Mouse (Mus musculus): Measurements from ENCODE around the gene Txn1. TPM values are rescaled to one million over a fixed set of nuclear protein-coding genes. Genes with fewer than 3 reads are reported as not detected.

Txn1 gene
- polyA plus RNA-seq, 1 experiment: not detected

DNA sequence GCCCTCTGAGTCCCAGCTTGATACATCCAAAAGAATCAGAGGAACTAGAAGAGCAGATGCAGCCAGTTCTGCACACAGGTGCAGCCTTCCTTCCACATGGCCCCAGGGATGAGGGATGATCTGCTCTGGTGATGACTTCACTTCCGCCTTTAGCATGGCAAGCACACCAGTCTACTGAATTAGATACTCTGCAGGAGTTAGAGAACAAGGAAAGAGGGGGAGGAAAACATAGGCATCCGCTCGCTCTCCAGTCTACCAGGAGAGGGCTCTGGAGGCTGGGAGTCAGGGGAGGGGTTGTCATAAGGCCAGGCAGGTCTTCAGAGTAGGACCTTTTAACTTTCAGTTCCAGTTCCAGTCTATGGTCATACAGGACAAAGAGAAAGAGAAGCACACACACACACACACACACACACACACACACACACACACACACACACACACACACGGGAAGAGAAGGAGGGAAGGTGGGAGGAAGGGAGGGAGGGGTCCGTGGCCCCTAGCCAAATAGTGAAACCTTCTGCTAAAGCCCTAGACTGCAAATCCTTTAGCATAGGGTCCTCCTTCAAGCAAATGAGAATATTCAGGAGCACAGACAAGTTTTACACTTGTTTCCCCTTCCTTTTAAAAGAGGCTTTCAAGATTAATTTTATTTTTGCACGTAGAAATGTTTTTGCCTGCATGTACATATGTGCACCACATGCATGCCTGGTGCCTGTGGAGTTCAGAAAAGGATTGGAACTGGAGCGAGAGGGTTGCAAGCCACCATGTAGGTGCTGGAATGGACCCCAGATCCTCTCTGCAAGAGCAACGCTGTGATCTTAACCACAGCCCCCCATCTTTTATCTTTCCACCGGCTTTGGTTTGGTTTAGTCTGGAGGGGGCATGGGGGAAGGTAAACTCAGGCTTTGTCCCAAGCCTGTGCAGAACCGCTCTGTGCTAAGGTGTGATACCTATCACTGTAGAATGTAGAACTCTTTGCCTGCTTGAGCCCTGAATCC is 41.7 kb downstream of the Txn1 start:
- no peak overlapping the region for H3K27ac ChIP-seq (ENCODE audit: insufficient read depth, low read depth, low read length)
- peaks cover 8% of the 10 kb centered on the region for H3K4me1 ChIP-seq (ENCODE audit: control insufficient read depth, insufficient read depth, low read length)
- H3K4me3 ChIP-seq (ENCODE audit: insufficient read depth, low read depth, low read length): no peak overlapping the region
- WGBS: 67% methylated on average over 10 of the region's 10 CpGs
- TF ChIP-seq POLR2A (IDR thresholded peaks at IDR 0.05; ENCODE audit: insufficient read depth, low read depth, low read length) (no peak), CTCF (IDR thresholded peaks at IDR 0.05; ENCODE audit: insufficient read depth, low read depth, low read length) (no peak)

DNA sequence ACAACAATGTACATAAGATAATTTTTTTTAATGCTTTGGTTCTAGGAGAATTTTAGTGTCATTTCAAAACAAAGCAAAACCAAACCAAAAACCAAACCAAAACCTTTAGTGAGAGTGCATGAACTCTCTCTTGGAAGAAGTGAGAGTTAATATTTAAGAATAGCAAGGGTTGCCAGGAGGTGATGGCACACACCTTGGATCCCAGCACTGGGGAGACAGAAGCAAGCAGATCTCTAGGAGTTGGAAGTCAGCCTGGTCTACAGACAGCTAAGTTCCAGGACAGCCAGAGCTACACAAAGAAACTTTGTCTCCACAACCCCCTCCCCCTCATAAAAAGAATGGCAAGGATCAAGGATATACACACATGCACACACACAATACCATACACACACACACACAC is 43.2 kb downstream of the Txn1 start:
- H3K4me1 ChIP-seq (ENCODE audit: control insufficient read depth, insufficient read depth, low read length): peaks cover 8% of the 10 kb centered on the region
- TF ChIP-seq CTCF (IDR thresholded peaks at IDR 0.05; ENCODE audit: insufficient read depth, low read depth, low read length) (no peak), POLR2A (IDR thresholded peaks at IDR 0.05; ENCODE audit: insufficient read depth, low read depth, low read length) (no peak)
- H3K27ac ChIP-seq (ENCODE audit: insufficient read depth, low read depth, low read length): no peak overlapping the region
- no peak overlapping the region for H3K4me3 ChIP-seq (ENCODE audit: insufficient read depth, low read depth, low read length)

DNA sequence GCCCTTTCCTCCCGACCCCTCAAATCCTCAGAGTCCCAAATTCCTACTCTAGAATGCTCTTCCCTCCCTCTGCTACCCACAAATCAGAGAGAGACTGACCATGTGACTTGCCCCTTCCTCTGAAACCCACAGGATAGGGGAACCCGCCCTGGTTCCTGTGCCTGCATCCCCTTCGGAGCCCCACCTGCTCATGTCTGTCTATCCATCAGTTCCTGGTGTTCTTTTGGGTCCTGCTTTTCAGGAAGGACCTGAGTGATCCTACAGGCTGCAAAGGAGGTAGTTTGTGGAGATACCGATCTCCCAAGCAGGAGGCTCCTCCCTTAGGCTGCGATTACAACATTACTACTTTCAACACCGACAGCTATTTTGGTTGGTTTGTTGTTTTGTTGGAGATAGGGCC is 47.4 kb downstream of the Txn1 start:
- TF ChIP-seq CTCF (IDR thresholded peaks at IDR 0.05; ENCODE audit: insufficient read depth, low read depth, low read length) (no peak), POLR2A (IDR thresholded peaks at IDR 0.05; ENCODE audit: insufficient read depth, low read depth, low read length) (no peak)
- 84% methylated on average over 6 of the region's 6 CpGs for WGBS
- no peak overlapping the region for H3K27ac ChIP-seq (ENCODE audit: insufficient read depth, low read depth, low read length)
- H3K4me3 ChIP-seq (ENCODE audit: insufficient read depth, low read depth, low read length): no peak overlapping the region
- H3K4me1 ChIP-seq (ENCODE audit: control insufficient read depth, insufficient read depth, low read length): 0 out of 2 replicates have a peak, but pooled peaks cover 3% of the 10 kb centered on the region

DNA sequence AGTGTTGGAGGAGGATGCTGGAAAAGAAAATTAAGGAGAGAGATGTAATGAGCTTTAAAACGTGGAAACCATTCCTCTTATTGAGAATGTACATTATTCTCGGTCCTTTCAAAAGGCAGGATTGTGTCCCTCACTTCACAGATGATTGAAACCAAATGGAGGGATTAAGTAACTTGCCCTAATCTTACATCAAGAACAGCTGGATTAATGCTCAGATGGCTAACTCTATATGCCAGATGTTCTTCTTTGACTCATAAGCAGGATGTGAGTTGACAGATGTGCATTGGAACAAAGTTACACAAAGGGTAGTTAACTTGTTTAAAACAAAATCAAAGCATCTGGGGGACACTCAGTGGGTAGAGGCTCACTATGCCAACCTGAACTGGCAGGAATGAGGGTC is 49.5 kb downstream of the Txn1 start:
- no peak overlapping the region for H3K4me3 ChIP-seq (ENCODE audit: insufficient read depth, low read depth, low read length)
- TF ChIP-seq POLR2A (IDR thresholded peaks at IDR 0.05; ENCODE audit: insufficient read depth, low read depth, low read length): no peak
- no peak for TF ChIP-seq CTCF (IDR thresholded peaks at IDR 0.05; ENCODE audit: insufficient read depth, low read depth, low read length)
- H3K4me1 ChIP-seq (ENCODE audit: control insufficient read depth, insufficient read depth, low read length): 0 out of 2 replicates have a peak, but pooled peaks cover 3% of the 10 kb centered on the region
- H3K27ac ChIP-seq (ENCODE audit: insufficient read depth, low read depth, low read length): no peak overlapping the region
- 41% methylated on average over 2 of the region's 2 CpGs for WGBS

DNA sequence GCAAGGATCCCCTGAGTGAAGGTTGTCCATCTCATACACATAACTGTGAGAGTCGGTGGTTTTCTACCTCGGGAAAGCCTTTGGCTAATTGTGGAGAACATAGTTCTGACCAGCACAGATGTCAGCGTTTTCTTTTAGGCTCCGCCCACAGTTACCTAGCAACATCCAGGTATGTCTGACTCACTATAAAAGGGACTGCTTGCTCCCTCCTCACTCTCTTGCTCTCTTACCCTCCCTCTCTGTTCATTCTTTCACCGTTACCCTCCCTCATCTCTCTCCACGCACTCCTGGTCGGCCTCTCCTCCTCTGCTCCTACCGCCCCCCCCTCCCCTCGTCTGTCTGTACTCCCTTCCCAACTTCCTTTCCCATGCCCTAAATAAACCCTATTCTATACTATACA is 51.6 kb downstream of the Txn1 start:
- H3K27ac ChIP-seq (ENCODE audit: insufficient read depth, low read depth, low read length): no peak overlapping the region
- H3K4me3 ChIP-seq (ENCODE audit: insufficient read depth, low read depth, low read length): no peak overlapping the region
- WGBS: 34% methylated on average over 9 of the region's 9 CpGs
- 0 out of 2 replicates have a peak, but pooled peaks cover 3% of the 10 kb centered on the region for H3K4me1 ChIP-seq (ENCODE audit: control insufficient read depth, insufficient read depth, low read length)
- TF ChIP-seq POLR2A (IDR thresholded peaks at IDR 0.05; ENCODE audit: insufficient read depth, low read depth, low read length) (no peak), CTCF (IDR thresholded peaks at IDR 0.05; ENCODE audit: insufficient read depth, low read depth, low read length) (no peak)

DNA sequence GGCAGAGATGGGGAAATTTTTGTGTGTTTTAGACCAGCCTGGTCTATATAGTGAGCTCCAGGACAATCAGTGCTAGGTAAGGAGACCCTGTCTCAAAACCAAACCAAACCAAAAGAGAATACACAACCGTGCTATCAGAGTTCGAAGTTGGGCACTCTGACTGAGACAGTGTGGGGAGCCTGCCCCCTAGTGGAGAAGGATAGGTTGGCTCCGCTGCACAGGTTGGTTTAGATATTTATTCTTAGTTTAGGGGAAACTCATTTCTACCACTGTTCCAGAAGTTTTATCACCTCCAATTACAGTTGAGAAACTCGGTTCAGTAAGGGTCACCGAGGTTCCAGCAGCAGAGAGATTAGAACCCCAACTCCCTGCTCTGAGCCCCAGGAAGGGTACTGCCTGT is 52.0 kb downstream of the Txn1 start:
- H3K27ac ChIP-seq (ENCODE audit: insufficient read depth, low read depth, low read length): no peak overlapping the region
- H3K4me3 ChIP-seq (ENCODE audit: insufficient read depth, low read depth, low read length): no peak overlapping the region
- WGBS: 4% methylated on average over 5 of the region's 5 CpGs

DNA sequence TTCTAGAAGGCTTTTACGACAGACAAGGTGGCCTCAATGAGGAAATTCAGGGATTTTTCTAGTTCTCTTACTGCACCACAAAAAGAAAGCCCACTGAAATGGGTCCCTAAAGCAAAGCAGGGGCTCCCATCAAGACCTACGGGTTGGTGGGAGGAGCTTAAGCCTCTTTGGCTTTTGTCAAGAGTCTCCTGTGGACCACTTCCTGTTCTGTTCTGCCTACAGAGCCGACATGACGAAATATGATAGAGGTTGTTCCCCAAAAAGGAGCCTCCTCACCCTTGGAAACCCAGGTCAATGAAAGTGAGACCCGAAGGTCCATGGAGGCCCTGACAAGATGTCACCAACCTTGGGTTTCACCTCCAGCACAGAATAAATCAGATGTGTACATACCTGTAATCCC is 53.6 kb downstream of the Txn1 start:
- WGBS: 86% methylated on average over 5 of the region's 5 CpGs
- 0 out of 2 replicates have a peak, but pooled peaks cover 3% of the 10 kb centered on the region for H3K4me1 ChIP-seq (ENCODE audit: control insufficient read depth, insufficient read depth, low read length)
- TF ChIP-seq POLR2A (IDR thresholded peaks at IDR 0.05; ENCODE audit: insufficient read depth, low read depth, low read length): no peak
- TF ChIP-seq CTCF (IDR thresholded peaks at IDR 0.05; ENCODE audit: insufficient read depth, low read depth, low read length): no peak
- H3K27ac ChIP-seq (ENCODE audit: insufficient read depth, low read depth, low read length): no peak overlapping the region
- H3K4me3 ChIP-seq (ENCODE audit: insufficient read depth, low read depth, low read length): no peak overlapping the region

More for the DNA sequence above, 52.0 kb downstream of the Txn1 start:
- H3K4me1 ChIP-seq (ENCODE audit: control insufficient read depth, insufficient read depth, low read length): 0 out of 2 replicates have a peak, but pooled peaks cover 3% of the 10 kb centered on the region
- TF ChIP-seq POLR2A (IDR thresholded peaks at IDR 0.05; ENCODE audit: insufficient read depth, low read depth, low read length): no peak
- TF ChIP-seq CTCF (IDR thresholded peaks at IDR 0.05; ENCODE audit: insufficient read depth, low read depth, low read length): 0 out of 2 replicates have a peak, but pooled peaks have one; percentile 16

DNA sequence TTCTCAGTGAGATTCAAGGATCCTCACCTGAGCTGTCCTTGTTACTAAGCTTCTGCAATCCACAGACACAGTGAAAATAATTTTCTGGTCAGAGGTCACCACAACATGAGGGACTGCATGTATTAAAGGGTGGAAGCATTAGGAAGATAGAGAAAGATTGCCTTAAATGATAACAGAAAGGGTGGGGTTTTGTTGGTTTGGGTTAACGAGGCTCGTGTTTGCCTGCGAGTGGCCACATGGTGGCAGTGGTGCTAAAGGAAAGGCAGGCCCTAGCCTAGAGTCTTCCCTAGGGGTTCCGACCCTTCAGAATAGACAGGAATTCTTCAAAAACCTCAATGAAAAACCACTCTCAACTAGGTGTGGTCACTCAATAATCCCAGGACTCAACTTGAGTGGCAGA is 55.0 kb downstream of the Txn1 start:
- 15% methylated on average over 4 of the region's 4 CpGs for WGBS
- no peak overlapping the region for H3K27ac ChIP-seq (ENCODE audit: insufficient read depth, low read depth, low read length)
- 0 out of 2 replicates have a peak, but pooled peaks cover under 1% of the 10 kb centered on the region for H3K4me1 ChIP-seq (ENCODE audit: control insufficient read depth, insufficient read depth, low read length)
- TF ChIP-seq POLR2A (IDR thresholded peaks at IDR 0.05; ENCODE audit: insufficient read depth, low read depth, low read length): no peak
- TF ChIP-seq CTCF (IDR thresholded peaks at IDR 0.05; ENCODE audit: insufficient read depth, low read depth, low read length): 0 out of 2 replicates have a peak, but pooled peaks have one; percentile 40
- no peak overlapping the region for H3K4me3 ChIP-seq (ENCODE audit: insufficient read depth, low read depth, low read length)

DNA sequence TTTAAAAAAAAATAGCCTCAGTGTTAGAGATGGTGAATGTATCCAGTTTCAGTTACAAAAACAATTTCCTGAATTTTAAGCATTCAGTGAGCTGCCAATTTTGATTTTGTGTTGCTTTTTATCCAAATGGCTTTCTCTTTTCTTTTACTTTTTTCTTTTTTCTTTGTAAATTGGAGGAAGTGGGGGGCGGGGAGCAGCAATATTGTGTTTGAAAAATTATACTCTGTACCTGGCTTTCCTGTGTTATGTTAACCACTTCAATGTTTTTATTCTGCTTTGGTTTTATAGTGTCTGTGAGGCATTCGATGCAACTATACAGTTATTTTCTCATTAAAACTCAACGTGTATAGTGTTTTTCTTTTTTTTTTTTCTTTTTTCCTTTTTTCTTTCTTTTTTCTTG is 59.6 kb downstream of the Txn1 start:
- TF ChIP-seq POLR2A (IDR thresholded peaks at IDR 0.05; ENCODE audit: insufficient read depth, low read depth, low read length) (no peak), CTCF (IDR thresholded peaks at IDR 0.05; ENCODE audit: insufficient read depth, low read depth, low read length) (no peak)
- 77% methylated on average over 3 of the region's 3 CpGs for WGBS
- Histone ChIP-seq H3K4me3 (ENCODE audit: insufficient read depth, low read depth, low read length) (no peak overlapping the region), H3K4me1 (ENCODE audit: control insufficient read depth, insufficient read depth, low read length) (no peaks in the 10 kb centered on the region), H3K27ac (ENCODE audit: insufficient read depth, low read depth, low read length) (no peak overlapping the region)
